Mouse (Mus musculus) limb, embryonic 14.5 days (tissue): ENCODE data around the gene Asb5. TPM values are rescaled to one million over a fixed set of nuclear protein-coding genes. Genes with fewer than 3 reads are reported as not detected.

Experiments used
- ATAC-seq: fragments of 200-750 bp; cut with Nextera tagmentation; 2 replicates; pipeline ENCODE4 v1.8.0; 2017; ENCODE audit warnings: low read depth, moderate number of reproducible peaks, moderate TSS enrichment; ENCODE audit not compliant: low FRiP score
- DNase-seq: peaks from one replicate; pipeline ENCODE4 v3.0.0-alpha.2; 2015; ENCODE audit warnings: low spot score
- H3K27ac ChIP-seq: fragments of 300-500 bp; sonication (generic); replicated peaks from 2 replicates; pipeline ENCODE4 v1.5.1; 2014; ENCODE audit warnings: low read depth, mild to moderate bottlenecking, low read length, moderate library complexity, mixed read lengths
- H3K27me3 ChIP-seq: fragments of 300-500 bp; sonication (generic); 2 replicates; pipeline ENCODE4 v1.6.1; 2014; ENCODE audit warnings: low read length, mixed read lengths; ENCODE audit not compliant: control insufficient read depth, insufficient read depth
- H3K36me3 ChIP-seq: fragments of 300-500 bp; sonication (generic); 2 replicates; pipeline ENCODE4 v1.6.1; 2014; ENCODE audit warnings: mild to moderate bottlenecking, low read length, moderate library complexity, mixed read lengths; ENCODE audit not compliant: control insufficient read depth, insufficient read depth
- H3K4me1 ChIP-seq: fragments of 300-500 bp; sonication (generic); 2 replicates; pipeline ENCODE4 v1.6.1; 2014; ENCODE audit warnings: antibody characterized with exemption, low read length, mixed read lengths; ENCODE audit not compliant: control insufficient read depth, insufficient read depth
- H3K4me2 ChIP-seq: fragments of 300-500 bp; sonication (generic); replicated peaks from 2 replicates; pipeline ENCODE4 v1.6.1; 2014; ENCODE audit warnings: low read depth, mild to moderate bottlenecking, low read length, moderate library complexity; ENCODE audit not compliant: severe bottlenecking
- H3K4me3 ChIP-seq: fragments of 300-500 bp; sonication (generic); replicated peaks from 2 replicates; pipeline ENCODE4 v1.5.1; 2014; ENCODE audit warnings: low read length
- H3K9ac ChIP-seq: fragments of 300-500 bp; sonication (generic); 2 replicates; pipeline ENCODE4 v1.6.1; 2014; ENCODE audit warnings: mild to moderate bottlenecking, low read depth, low read length, moderate library complexity; ENCODE audit not compliant: severe bottlenecking
- H3K9me3 ChIP-seq: fragments of 300-500 bp; sonication (generic); 2 replicates; pipeline ENCODE4 v1.6.1; 2016; ENCODE audit warnings: low read length; ENCODE audit not compliant: control insufficient read depth
- POLR2A ChIP-seq: fragments of 200-500 bp; IDR thresholded peaks from 2 replicates; pipeline ENCODE4 v1.8.0; 2012; ENCODE audit warnings: inconsistent platforms, mild to moderate bottlenecking, moderate library complexity, borderline replicate concordance; ENCODE audit not compliant: insufficient read depth, insufficient read length; ENCODE audit errors: extremely low read depth
- WGBS: fragments of 180-500 bp; shearing (Covaris S2); extraction: QIAGEN DNeasy Blood & Tissue Kit; methylation state at CpG from one replicate; pipeline ENCODE4 v1.1.7; 2014; 5-methylcytosine and 5-hydroxymethylcytosine counted together
- polyA plus RNA-seq, 2 experiments: library from polyadenylated mRNA; depleted of rRNA in 1 of 2; stranded (reverse) in 1 of 2; unstranded in 1 of 2; fragments of >200 nt; fragmentation: Nextera tagmentation in 1 of 2; extraction: Ambion mirVana in 1 of 2; gene quantifications; 2 replicates each; pipeline versions ENCODE4 v1.2.1 to v1.2.3; 2012 to 2014

Gene Asb5
- polyA plus RNA-seq, 2 experiments: 1.3 to 6.4 TPM

DNA sequence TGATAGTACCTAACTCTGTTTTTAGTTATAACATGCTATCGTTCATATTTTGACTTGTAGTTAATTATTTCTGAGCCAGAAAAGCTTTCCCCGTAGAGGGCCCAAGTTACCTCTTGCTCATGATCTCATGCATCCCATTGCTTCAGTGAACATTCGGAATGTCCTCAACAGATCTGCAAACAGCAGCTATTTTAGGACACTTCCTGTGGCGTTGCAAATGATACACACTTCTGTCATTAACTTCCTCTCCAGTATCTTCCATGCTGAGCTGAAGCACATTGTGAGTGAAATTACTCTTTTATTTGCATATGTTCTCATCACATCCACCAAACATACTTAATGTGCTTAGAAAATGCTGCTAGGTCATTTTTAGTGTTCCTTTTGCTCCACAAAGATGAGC lies 32.8 kb downstream of the Asb5 start:
- no peak for TF ChIP-seq POLR2A
- Histone ChIP-seq H3K27ac (no peak overlapping the region), H3K4me1 (0 out of 2 replicates have a peak, but pooled peaks cover 2% of the 10 kb centered on the region), H3K4me3 (no peak overlapping the region), H3K4me2 (no peak overlapping the region), H3K9me3 (no peaks in the 10 kb centered on the region), H3K9ac (no peak overlapping the region), H3K36me3 (no peaks in the 10 kb centered on the region), H3K27me3 (no peaks in the 10 kb centered on the region)
- DNase-seq (no peak), ATAC-seq (no peak)
- 71% methylated on average over 4 of the region's 4 CpGs for WGBS

DNA sequence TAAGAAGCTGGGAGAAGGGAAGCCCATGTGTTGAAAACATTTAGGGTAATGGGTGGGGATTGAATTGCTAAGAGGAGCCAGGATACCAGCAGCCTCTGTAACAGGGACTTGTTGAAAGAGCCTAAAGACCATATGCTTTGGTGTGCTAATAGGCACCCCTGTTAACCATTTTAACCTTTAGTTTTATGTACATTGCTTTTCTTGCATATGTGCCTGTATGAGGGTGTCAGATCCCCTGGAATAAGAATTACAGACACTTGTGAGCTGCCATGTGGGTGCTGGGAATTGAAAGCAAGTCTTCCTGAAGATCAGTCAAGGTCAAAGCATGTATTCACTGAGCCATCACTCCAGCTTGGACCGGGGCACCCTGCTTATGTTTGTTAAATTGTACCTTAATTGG lies 35.8 kb downstream of the Asb5 start:
- no peak overlapping the region for H3K27ac ChIP-seq
- no peaks in the 10 kb centered on the region for H3K27me3 ChIP-seq
- ATAC-seq (no peak), DNase-seq (no peak)
- no peaks in the 10 kb centered on the region for H3K9me3 ChIP-seq
- no peaks in the 10 kb centered on the region for H3K36me3 ChIP-seq
- whole genome bisulfite sequencing: 91% methylated on average over 1 of the region's 1 CpGs
- H3K4me2 ChIP-seq: no peak overlapping the region
- TF ChIP-seq POLR2A: no peak
- H3K4me1 ChIP-seq: 0 out of 2 replicates have a peak, but pooled peaks cover 2% of the 10 kb centered on the region
- H3K4me3 ChIP-seq: no peak overlapping the region
- no peak overlapping the region for H3K9ac ChIP-seq

DNA sequence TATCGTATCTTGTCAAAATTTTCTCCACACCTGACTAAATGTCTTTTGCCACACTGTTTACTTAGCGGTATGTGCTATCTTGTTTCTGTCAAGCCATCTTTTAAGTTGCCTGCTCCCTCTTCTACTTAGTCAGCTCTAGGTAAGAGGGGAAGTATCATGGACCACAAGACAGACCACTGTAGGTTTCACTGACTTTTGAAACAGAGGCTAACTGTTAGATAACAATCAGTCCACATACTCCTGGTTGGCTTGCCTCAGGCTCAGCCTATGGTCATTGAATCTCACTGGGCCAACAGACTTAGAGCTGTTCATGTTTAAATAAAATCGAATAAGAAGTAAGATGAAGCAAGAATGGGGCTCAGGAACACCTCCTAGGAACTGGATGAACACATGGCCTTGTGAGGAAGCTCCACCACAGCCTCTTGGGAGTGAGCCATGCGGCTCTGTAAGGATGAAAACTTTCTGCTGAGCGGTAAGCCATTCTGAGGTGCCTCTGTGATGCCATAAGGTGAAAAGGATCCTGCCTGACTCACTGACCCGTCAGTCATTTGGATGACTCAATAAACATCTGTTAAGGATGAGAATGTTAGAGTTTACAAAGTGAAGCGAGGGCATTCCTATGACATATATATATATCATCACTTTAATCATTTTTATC lies 36.4 kb downstream of the Asb5 start:
- Histone ChIP-seq H3K27me3 (no peaks in the 10 kb centered on the region), H3K9ac (no peak overlapping the region), H3K4me2 (no peak overlapping the region), H3K9me3 (no peaks in the 10 kb centered on the region), H3K27ac (no peak overlapping the region), H3K4me3 (no peak overlapping the region), H3K4me1 (0 out of 2 replicates have a peak, but pooled peaks cover 2% of the 10 kb centered on the region), H3K36me3 (no peaks in the 10 kb centered on the region)
- no peak for TF ChIP-seq POLR2A
- ATAC-seq: no peak
- DNase-seq: no peak
- WGBS: 88% methylated on average over 7 of the region's 7 CpGs

DNA sequence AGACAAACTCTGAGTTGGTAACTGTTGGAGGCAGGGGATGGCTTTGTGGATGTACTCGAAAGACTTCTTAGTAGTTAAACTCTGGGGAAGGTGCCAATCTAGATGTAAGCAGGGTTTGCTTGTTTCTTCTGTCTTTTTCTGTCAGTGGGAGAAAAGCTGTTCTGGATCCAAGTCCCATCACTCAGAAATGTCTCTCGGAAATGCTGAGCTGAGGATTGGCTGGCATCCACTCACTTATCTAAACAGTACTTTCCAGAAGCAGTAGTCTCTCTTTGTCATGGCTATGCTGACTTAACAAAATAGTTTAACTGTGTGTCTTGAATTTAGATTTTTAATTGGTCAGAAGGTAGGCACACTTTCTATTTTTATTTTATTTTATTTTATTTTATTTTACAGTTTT lies 37.8 kb downstream of the Asb5 start:
- no peaks in the 10 kb centered on the region for H3K4me1 ChIP-seq
- H3K36me3 ChIP-seq: no peaks in the 10 kb centered on the region
- DNase-seq (no peak), ATAC-seq (no peak)
- H3K27ac ChIP-seq: no peak overlapping the region
- H3K4me2 ChIP-seq: no peak overlapping the region
- H3K27me3 ChIP-seq: no peaks in the 10 kb centered on the region
- TF ChIP-seq POLR2A: no peak
- 84% methylated on average over 2 of the region's 2 CpGs for WGBS
- no peak overlapping the region for H3K4me3 ChIP-seq
- no peaks in the 10 kb centered on the region for H3K9me3 ChIP-seq
- no peak overlapping the region for H3K9ac ChIP-seq

DNA sequence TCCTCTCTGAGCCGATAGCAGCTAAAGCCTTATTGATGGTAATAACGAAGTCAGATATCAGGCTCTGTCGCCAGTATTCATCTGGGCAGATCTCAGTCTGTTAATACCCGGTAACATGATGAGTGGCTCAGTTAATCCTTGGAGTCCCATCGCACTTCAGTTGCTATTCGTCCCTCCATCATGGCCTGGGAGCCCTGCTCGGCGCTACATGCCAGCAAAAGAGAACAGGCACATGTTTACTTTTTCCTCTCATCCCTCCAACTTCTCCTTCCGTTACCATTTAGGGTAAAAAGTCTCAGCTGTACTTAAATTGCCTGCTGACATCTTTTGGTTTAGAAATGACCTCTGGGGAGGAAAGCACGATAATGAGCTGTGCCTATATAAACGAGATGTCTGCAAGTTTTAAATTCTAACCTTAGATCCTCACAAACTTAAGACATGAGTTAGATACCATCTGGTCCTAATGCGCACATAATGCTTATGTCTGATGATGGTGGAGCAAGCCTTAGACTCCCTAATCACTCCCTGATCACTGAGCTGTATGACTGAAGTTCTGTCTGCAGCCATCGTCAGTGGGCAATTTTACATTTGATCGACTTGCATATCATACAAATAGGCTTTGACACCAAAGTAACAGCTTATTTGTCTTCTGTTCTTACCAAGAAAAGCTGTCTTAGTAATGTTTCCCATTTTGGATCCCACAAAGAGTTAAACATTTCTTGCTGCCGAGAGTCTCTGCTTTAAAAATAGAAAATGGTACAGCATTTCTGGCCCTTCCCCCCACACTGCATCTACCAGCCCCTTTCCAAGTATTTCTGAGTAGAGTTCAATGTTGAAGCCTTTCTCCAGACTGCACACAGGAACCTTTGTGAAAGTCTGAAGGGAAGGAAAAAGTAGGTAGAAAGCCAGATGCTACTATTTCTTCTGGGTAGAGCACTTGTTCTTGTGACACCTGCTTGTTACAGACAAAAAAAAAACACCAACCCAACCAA lies 41.5 kb downstream of the Asb5 start:
- no peaks in the 10 kb centered on the region for H3K9me3 ChIP-seq
- no peaks in the 10 kb centered on the region for H3K27me3 ChIP-seq
- no peak overlapping the region for H3K4me2 ChIP-seq
- H3K36me3 ChIP-seq: no peaks in the 10 kb centered on the region
- 49% methylated on average over 15 of the region's 15 CpGs for WGBS
- H3K27ac ChIP-seq: no peak overlapping the region
- ATAC-seq (no peak), DNase-seq (no peak)
- no peak overlapping the region for H3K9ac ChIP-seq
- no peaks in the 10 kb centered on the region for H3K4me1 ChIP-seq
- no peak for TF ChIP-seq POLR2A
- H3K4me3 ChIP-seq: no peak overlapping the region
